Mouse (Mus musculus) heart, postnatal 0 days (tissue): ENCODE measurements around the gene Pim1. TPM values are rescaled to one million over a fixed set of nuclear protein-coding genes. Genes with fewer than 3 reads are reported as not detected.

ENCODE experiments used
- ATAC-seq: fragments of 200-750 bp; cut with Nextera tagmentation; 2 replicates; pipeline ENCODE4 v1.8.0; 2017; ENCODE audit warnings: low read depth, moderate number of reproducible peaks, moderate library complexity; ENCODE audit not compliant: insufficient read depth
- DNase-seq: peaks from one replicate; pipeline ENCODE4 v3.0.0-alpha.2; 2016; ENCODE audit warnings: low spot score
- H3K27ac ChIP-seq: fragments of 300-500 bp; sonication (generic); 2 replicates; pipeline ENCODE4 v1.5.1; 2014; ENCODE audit warnings: low read depth, mild to moderate bottlenecking
- H3K27me3 ChIP-seq: fragments of 300-500 bp; sonication (generic); 2 replicates; pipeline ENCODE4 v1.6.1; 2014; ENCODE audit warnings: low read length, mixed read lengths; ENCODE audit not compliant: control insufficient read depth, insufficient read depth
- H3K36me3 ChIP-seq: fragments of 300-500 bp; sonication (generic); replicated peaks from 2 replicates; pipeline ENCODE4 v1.6.1; 2014; ENCODE audit warnings: low read length, mixed read lengths; ENCODE audit not compliant: control insufficient read depth, insufficient read depth
- H3K4me1 ChIP-seq: fragments of 300-500 bp; sonication (generic); 2 replicates; pipeline ENCODE4 v1.6.1; 2014; ENCODE audit warnings: antibody characterized with exemption; ENCODE audit not compliant: control insufficient read depth, insufficient read depth
- H3K4me2 ChIP-seq: fragments of 300-500 bp; sonication (generic); 2 replicates; pipeline ENCODE4 v1.6.1; 2014; ENCODE audit warnings: low read depth, mild to moderate bottlenecking, low read length, moderate library complexity
- H3K4me3 ChIP-seq: fragments of 300-500 bp; sonication (generic); 2 replicates; pipeline ENCODE4 v1.5.1; 2014; ENCODE audit warnings: low read depth, low read length
- H3K9ac ChIP-seq: fragments of 300-500 bp; sonication (generic); replicated peaks from 2 replicates; pipeline ENCODE4 v1.6.1; 2014; ENCODE audit warnings: low read depth, low read length, mixed read lengths
- H3K9me3 ChIP-seq: fragments of 300-500 bp; sonication (generic); replicated peaks from 2 replicates; pipeline ENCODE4 v1.6.1; 2016; ENCODE audit warnings: low read length; ENCODE audit not compliant: control insufficient read depth
- CTCF ChIP-seq: IDR thresholded peaks from 2 replicates; pipeline ENCODE4 v1.5.1; 2016; ENCODE audit warnings: antibody characterized with exemption, control low read depth, low read depth
- EP300 ChIP-seq: IDR thresholded peaks from 2 replicates; pipeline ENCODE4 v1.6.1; 2016; ENCODE audit warnings: antibody characterized with exemption, low read depth
- WGBS: fragments of 180-500 bp; shearing (Covaris S2); extraction: QIAGEN DNeasy Blood & Tissue Kit; methylation state at CpG from one replicate; pipeline ENCODE4 v1.1.7; 2014; 5-methylcytosine and 5-hydroxymethylcytosine counted together
- polyA plus RNA-seq: library from polyadenylated mRNA; unstranded; fragments of >200 nt; fragmentation: Nextera tagmentation; extraction: Ambion mirVana; gene quantifications from 2 replicates; pipeline ENCODE4 v1.2.1, GENCODE M21; 2015
- total RNA-seq: library from RNA; depleted of rRNA; stranded (reverse); fragments of >200 nt; gene quantifications from 2 replicates; pipeline ENCODE4 v1.2.3, GENCODE M21; 2014; ENCODE audit warnings: low replicate concordance

Gene Pim1
- total and polyA plus RNA-seq, 2 experiments from 2014 or later, result 29.2 to 58.4 TPM

DNA sequence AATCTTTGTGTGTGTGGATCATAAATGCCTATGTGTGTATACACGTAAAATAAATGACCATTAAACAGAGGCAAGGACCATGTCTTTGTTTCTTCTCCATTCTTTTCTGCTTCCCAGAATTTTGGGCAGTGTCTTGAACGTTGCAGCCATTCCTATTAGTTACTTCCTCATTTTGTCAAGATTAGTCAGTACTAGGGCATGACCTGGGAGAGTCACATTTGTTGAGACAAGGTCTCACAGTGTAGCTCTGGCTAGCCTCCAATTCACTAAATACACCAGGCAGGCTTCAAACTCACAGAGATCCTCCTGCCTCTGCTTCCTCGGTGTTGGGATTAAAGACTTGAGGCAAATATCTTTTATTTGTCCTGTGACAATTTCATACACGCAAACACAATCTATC is 12.3 kb upstream of the Pim1 start:
- peaks cover 12% of the 10 kb centered on the region for H3K4me1 ChIP-seq
- no peak overlapping the region for H3K4me3 ChIP-seq
- no peak overlapping the region for H3K9ac ChIP-seq
- H3K9me3 ChIP-seq, result 0 out of 2 replicates have a peak, but pooled peaks cover 5% of the 10 kb centered on the region
- TF ChIP-seq CTCF, result no peak
- TF ChIP-seq EP300, result no peak
- DNase-seq (no peak), ATAC-seq (no peak)
- 80% methylated on average over 4 of the region's 4 CpGs for WGBS
- H3K4me2 ChIP-seq, result no peak overlapping the region
- H3K27ac ChIP-seq, result no peak overlapping the region
- H3K27me3 ChIP-seq, result no peaks in the 10 kb centered on the region
- no peaks in the 10 kb centered on the region for H3K36me3 ChIP-seq

DNA sequence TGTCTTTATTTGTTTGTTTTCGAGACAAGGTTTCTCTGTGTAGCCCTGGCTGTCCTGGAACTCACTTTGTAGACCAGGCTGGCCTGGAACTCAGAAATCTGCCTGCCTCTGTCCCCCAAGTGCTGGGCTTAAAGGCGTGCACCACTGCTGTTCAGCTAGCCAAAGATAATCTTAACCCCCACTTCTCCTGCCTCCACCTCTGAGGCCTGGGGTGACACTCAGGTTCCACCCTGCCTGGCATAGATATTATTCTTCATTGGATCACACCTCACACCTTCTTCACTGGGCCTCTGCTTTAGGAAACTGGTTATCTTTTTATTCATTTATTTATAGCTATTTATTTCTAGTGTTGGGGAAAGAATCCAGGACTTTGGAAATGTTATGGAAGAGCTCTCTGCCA is 10.3 kb upstream of the Pim1 start:
- no peak overlapping the region for H3K9ac ChIP-seq
- H3K36me3 ChIP-seq, result no peaks in the 10 kb centered on the region
- WGBS, result 86% methylated on average over 2 of the region's 2 CpGs

DNA sequence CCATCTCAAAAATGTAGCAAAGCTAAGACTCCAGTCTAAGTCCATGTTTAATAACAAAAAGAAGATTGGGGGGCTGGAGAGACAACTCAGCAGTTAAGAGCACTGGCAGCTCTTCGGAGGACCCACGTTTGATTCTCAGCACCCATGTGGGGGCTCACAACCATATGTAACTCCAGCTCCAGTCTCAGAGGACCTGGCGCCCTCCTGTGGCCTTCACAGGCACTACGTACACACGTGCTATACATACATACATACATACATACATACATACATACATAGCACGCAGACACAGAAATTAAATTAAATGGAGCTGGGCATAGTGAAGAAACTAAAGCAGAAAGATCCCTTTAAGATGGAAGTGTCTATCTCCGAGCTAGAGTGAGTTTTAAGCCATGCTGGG is 7.9 kb upstream of the Pim1 start:
- Histone ChIP-seq H3K4me2 (no peak overlapping the region), H3K4me1 (peaks cover 12% of the 10 kb centered on the region), H3K9me3 (0 out of 2 replicates have a peak, but pooled peaks cover 5% of the 10 kb centered on the region), H3K36me3 (no peaks in the 10 kb centered on the region), H3K4me3 (no peak overlapping the region), H3K27ac (no peak overlapping the region), H3K27me3 (no peaks in the 10 kb centered on the region), H3K9ac (no peak overlapping the region)
- WGBS, result 87% methylated on average over 7 of the region's 7 CpGs
- no peak for TF ChIP-seq CTCF
- TF ChIP-seq EP300, result no peak
- ATAC-seq (no peak), DNase-seq (no peak)

More for the DNA sequence above, 10.3 kb upstream of the Pim1 start:
- no peak overlapping the region for H3K4me3 ChIP-seq
- no peak overlapping the region for H3K27ac ChIP-seq
- no peak overlapping the region for H3K4me2 ChIP-seq
- ATAC-seq (no peak), DNase-seq (no peak)
- TF ChIP-seq CTCF, result no peak
- no peak for TF ChIP-seq EP300
- 0 out of 2 replicates have a peak, but pooled peaks cover 5% of the 10 kb centered on the region for H3K9me3 ChIP-seq
- H3K27me3 ChIP-seq, result no peaks in the 10 kb centered on the region
- H3K4me1 ChIP-seq, result peaks cover 12% of the 10 kb centered on the region

DNA sequence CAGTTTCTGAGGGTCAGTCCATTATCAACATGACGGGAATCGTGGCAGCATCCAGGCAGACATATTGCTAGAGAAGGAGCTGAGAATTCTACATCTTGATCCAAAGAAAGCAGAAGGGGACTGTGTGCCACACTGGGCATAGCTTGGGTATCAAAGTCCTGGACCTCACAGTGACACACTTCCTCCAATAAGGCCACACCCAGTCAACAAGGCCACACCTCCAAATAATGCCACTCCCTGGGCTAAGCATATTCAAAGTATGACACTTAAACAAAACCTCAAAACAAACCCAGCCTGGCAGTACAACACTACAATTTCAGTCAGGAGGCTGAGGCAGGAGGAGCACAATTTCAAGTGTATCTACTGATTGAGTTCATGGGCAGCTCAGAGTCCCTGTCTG is 7.3 kb upstream of the Pim1 start:
- Histone ChIP-seq H3K4me3 (no peak overlapping the region), H3K27me3 (no peaks in the 10 kb centered on the region), H3K27ac (no peak overlapping the region), H3K9me3 (0 out of 2 replicates have a peak, but pooled peaks cover 5% of the 10 kb centered on the region), H3K9ac (no peak overlapping the region), H3K4me1 (peaks cover 12% of the 10 kb centered on the region), H3K36me3 (no peaks in the 10 kb centered on the region), H3K4me2 (no peak overlapping the region)
- no peak for DNase-seq
- no peak for ATAC-seq
- WGBS, result 93% methylated on average over 2 of the region's 2 CpGs
- TF ChIP-seq EP300 (no peak), CTCF (no peak)

DNA sequence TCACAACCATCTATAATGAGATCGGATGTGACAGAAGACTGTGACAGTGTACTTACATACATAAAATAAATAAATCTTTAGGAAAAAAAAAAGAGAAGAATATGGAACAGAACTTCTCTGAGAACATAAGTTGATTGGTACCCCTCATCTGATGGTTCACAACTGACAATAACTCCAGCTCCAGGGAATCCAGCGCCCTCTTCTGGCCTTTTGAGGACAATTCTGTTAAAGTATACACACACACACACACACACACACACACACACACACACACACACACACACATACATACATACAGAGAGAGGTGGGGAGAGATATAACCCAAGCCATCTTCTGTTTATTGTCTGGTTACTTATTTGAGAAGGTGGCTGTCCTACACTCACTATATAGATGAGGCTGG is 6.1 kb upstream of the Pim1 start:
- no peak overlapping the region for H3K9ac ChIP-seq
- H3K4me1 ChIP-seq, result peaks cover 21% of the 10 kb centered on the region
- H3K4me3 ChIP-seq, result no peak overlapping the region
- no peaks in the 10 kb centered on the region for H3K36me3 ChIP-seq
- TF ChIP-seq CTCF (no peak), EP300 (no peak)
- no peak for ATAC-seq
- 89% methylated on average over 2 of the region's 2 CpGs for WGBS
- peak; percentile 2 for DNase-seq
- no peaks in the 10 kb centered on the region for H3K27me3 ChIP-seq
- 0 out of 2 replicates have a peak, but pooled peaks cover 5% of the 10 kb centered on the region for H3K9me3 ChIP-seq
- no peak overlapping the region for H3K4me2 ChIP-seq
- H3K27ac ChIP-seq, result no peak overlapping the region
